Mouse (Mus musculus) liver, embryonic 13.5 days (tissue): ENCODE data around the gene Myo6. TPM values are rescaled to one million over a fixed set of nuclear protein-coding genes. Genes with fewer than 3 reads are reported as not detected.

ENCODE experiments used
- ATAC-seq: fragments of 200-750 bp; cut with Nextera tagmentation; 2 replicates; pipeline ENCODE4 v1.8.0; 2017; ENCODE audit warnings: low read depth, mild to moderate bottlenecking, moderate number of reproducible peaks, moderate library complexity
- DNase-seq: peaks from one replicate; pipeline ENCODE4 v3.0.0; 2022
- H3K27ac ChIP-seq: fragments of 300-500 bp; sonication (generic); 2 replicates; pipeline ENCODE4 v1.5.1; 2015; ENCODE audit warnings: moderate library complexity, mild to moderate bottlenecking, inconsistent platforms
- H3K27me3 ChIP-seq: fragments of 300-500 bp; sonication (generic); 2 replicates; pipeline ENCODE4 v1.6.1; 2015; ENCODE audit warnings: mild to moderate bottlenecking, inconsistent platforms
- H3K36me3 ChIP-seq: fragments of 300-500 bp; sonication (generic); 2 replicates; pipeline ENCODE4 v1.6.1; 2015; ENCODE audit warnings: mild to moderate bottlenecking, inconsistent platforms
- H3K4me1 ChIP-seq: fragments of 300-500 bp; sonication (generic); replicated peaks from 2 replicates; pipeline ENCODE4 v1.6.1; 2015; ENCODE audit warnings: inconsistent platforms
- H3K4me2 ChIP-seq: fragments of 300-500 bp; sonication (generic); 2 replicates; pipeline ENCODE4 v1.6.1; 2015; ENCODE audit warnings: inconsistent platforms, mild to moderate bottlenecking, moderate library complexity
- H3K4me3 ChIP-seq: fragments of 300-500 bp; sonication (generic); replicated peaks from 2 replicates; pipeline ENCODE4 v1.5.1; 2015; ENCODE audit warnings: mild to moderate bottlenecking, inconsistent platforms
- H3K9ac ChIP-seq: fragments of 300-500 bp; sonication (generic); 2 replicates; pipeline ENCODE4 v1.6.1; 2015; ENCODE audit warnings: mild to moderate bottlenecking, inconsistent platforms
- H3K9me3 ChIP-seq: fragments of 300-500 bp; sonication (generic); replicated peaks from 2 replicates; pipeline ENCODE4 v1.6.1; 2016; ENCODE audit warnings: inconsistent platforms
- WGBS: fragments of 180-500 bp; shearing (Covaris S2); methylation state at CpG from one replicate; pipeline ENCODE4 v1.1.7; 2015; ENCODE audit not compliant: insufficient replicate concordance; 5-methylcytosine and 5-hydroxymethylcytosine counted together
- polyA plus RNA-seq: library from polyadenylated mRNA; unstranded; fragments of >200 nt; fragmentation: Nextera tagmentation; extraction: Ambion mirVana; gene quantifications from 2 replicates; pipeline ENCODE4 v1.2.1, GENCODE M21; 2015

The Myo6 gene
- polyA plus RNA-seq, 1 experiment from 2014 or later: 2.7 TPM

DNA sequence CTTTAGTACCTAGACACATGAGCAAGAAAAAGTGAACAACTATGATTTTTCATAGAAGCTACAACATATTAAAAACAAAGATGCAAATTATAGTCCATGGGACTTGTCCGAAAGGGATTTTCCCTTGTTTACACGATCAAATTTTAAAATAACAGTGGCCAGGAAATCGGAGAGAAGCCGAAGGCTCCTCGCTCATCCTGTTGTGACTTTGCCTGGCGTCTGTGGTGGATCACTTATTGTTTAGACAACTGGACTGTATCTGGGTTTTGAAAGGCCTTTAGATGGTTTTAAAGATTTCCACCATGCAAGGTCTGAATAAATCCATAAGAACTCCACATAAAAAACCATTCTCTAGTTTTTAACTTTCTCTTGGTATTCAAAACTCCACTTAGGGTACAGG is 1.6 kb downstream of the Myo6 start:
- H3K36me3 ChIP-seq: no peaks in the 10 kb centered on the region
- H3K27ac ChIP-seq: no peak overlapping the region
- no peak overlapping the region for H3K4me2 ChIP-seq
- peaks cover 11% of the 10 kb centered on the region for H3K27me3 ChIP-seq
- H3K9ac ChIP-seq: no peak overlapping the region
- DNase-seq (no peak), ATAC-seq (no peak)
- no peaks in the 10 kb centered on the region for H3K9me3 ChIP-seq
- no peak overlapping the region for H3K4me3 ChIP-seq
- 56% methylated on average over 6 of the region's 6 CpGs for WGBS
- peaks cover 14% of the 10 kb centered on the region for H3K4me1 ChIP-seq

DNA sequence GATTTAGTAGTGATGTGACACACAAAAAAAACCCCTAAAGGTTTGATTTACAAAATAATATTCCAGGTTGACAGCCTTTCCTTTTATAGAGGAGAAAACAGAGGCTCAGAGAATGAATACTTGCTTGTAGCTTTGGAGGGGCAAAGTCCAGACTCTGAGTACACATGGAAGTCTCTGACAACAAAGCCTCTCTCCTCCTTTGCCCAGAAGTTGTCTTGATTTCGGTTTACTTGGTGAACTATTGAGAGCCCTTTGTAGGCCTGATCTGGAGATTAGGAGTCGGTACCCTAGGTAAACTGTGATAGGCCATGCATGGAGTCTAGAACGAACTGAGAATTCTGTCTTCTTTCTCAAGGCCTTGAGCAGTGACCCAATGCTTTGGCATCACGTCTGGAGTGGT is 2.3 kb downstream of the Myo6 start:
- ATAC-seq (no peak), DNase-seq (no peak)
- no peak overlapping the region for H3K4me3 ChIP-seq
- no peaks in the 10 kb centered on the region for H3K9me3 ChIP-seq
- H3K27ac ChIP-seq: no peak overlapping the region
- H3K4me1 ChIP-seq: peaks cover 14% of the 10 kb centered on the region
- H3K9ac ChIP-seq: no peak overlapping the region
- peaks cover 11% of the 10 kb centered on the region; the same call in 1 of the 2 replicates for H3K27me3 ChIP-seq
- H3K4me2 ChIP-seq: no peak overlapping the region
- H3K36me3 ChIP-seq: no peaks in the 10 kb centered on the region
- WGBS: 56% methylated on average over 4 of the region's 4 CpGs

DNA sequence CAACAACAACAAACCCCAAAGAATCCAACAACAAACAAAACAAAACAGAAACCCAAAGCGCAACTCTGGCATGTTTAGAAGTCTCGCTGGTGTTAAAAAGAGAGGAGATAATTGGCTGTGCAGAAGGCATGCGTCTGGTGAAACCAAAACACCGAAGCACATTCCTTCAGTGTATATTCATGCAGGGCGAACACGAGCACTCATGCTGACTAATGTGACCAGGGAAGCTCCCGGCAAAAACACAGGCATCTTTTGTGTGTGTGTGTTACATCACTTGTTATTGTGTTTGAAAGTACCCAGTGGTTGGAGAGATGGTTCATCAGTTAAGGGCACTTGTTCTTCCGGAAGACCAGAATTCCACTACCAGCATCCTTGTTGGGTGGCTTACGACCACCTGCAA is 4.7 kb downstream of the Myo6 start:
- H3K36me3 ChIP-seq: no peaks in the 10 kb centered on the region
- H3K27me3 ChIP-seq: no peaks in the 10 kb centered on the region
- DNase-seq: no peak
- no peak overlapping the region for H3K9ac ChIP-seq
- H3K4me2 ChIP-seq: no peak overlapping the region
- ATAC-seq: no peak
- H3K4me3 ChIP-seq: no peak overlapping the region
- no peak overlapping the region for H3K27ac ChIP-seq
- no peaks in the 10 kb centered on the region for H3K9me3 ChIP-seq
- peaks cover 7% of the 10 kb centered on the region for H3K4me1 ChIP-seq
- 80% methylated on average over 9 of the region's 9 CpGs for WGBS

DNA sequence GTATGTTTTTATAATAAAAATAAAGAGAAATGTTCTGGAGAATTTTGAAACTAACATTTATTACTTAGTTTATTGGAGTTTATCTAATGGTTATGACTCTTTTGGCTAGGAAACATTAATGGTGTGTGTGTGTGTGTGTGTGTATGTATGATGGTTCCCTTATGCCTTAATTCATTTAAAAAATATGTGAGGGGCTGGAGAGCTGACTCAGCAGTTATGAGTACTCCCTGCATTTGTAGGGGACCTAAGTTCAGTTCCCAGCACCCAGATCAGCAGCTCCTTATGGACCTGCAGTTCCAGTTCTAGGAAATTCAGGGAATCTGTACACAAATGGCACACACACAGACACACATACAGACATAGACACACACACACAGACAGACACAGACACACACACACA is 6.4 kb downstream of the Myo6 start:
- Histone ChIP-seq H3K9ac (no peak overlapping the region), H3K4me3 (no peak overlapping the region), H3K27ac (no peak overlapping the region), H3K4me1 (no peaks in the 10 kb centered on the region), H3K36me3 (no peaks in the 10 kb centered on the region), H3K4me2 (no peak overlapping the region), H3K27me3 (no peaks in the 10 kb centered on the region), H3K9me3 (no peaks in the 10 kb centered on the region)
- DNase-seq: no peak
- no peak for ATAC-seq

DNA sequence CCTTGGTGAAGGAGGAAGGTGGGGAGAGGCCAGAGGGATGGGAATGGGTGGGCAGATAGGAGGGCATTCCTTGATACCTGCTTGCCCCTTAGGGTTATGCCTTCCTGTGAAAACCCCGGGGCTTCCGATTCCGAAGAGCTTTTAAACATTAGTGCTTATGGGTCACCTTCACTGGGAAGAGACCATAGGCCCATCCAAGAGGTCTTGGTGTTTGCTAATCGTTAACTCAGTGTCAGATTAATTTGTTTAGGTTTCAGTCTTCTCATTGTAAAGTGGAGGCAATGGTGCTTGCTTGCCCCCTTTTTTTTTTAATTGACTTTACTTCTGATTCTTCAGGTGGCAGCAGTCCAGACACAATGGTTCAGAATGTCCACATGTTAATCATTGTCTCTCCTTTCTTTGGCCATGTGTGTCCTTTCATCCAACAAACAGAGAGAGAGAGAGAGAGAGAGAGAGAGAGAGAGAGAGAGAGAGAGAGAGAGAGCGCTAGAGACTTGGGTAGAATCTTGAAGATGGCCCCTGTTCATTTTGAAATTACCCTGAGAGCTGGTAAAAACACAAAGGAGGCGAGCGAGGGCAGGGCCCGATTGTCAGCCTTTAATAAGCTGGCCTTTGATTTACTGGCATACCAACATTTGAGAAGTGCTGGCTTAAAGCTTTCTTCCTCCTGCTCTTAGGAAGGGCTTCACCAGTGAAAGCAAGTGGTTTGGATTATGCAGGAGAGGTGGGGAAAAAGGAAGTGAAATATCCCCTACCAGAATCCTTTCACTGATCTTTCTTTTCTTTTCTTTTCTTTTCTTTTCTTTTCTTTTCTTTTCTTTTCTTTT is 7.8 kb downstream of the Myo6 start:
- DNase-seq: no peak
- H3K36me3 ChIP-seq: no peaks in the 10 kb centered on the region
- no peak overlapping the region for H3K4me2 ChIP-seq
- no peak overlapping the region for H3K4me3 ChIP-seq
- H3K27ac ChIP-seq: no peak overlapping the region
- H3K9me3 ChIP-seq: no peaks in the 10 kb centered on the region
- 71% methylated on average over 8 of the region's 8 CpGs for WGBS
- no peaks in the 10 kb centered on the region for H3K27me3 ChIP-seq
- no peak for ATAC-seq
- H3K4me1 ChIP-seq: peaks cover 7% of the 10 kb centered on the region; the same call in 1 of the 2 replicates
- no peak overlapping the region for H3K9ac ChIP-seq

DNA sequence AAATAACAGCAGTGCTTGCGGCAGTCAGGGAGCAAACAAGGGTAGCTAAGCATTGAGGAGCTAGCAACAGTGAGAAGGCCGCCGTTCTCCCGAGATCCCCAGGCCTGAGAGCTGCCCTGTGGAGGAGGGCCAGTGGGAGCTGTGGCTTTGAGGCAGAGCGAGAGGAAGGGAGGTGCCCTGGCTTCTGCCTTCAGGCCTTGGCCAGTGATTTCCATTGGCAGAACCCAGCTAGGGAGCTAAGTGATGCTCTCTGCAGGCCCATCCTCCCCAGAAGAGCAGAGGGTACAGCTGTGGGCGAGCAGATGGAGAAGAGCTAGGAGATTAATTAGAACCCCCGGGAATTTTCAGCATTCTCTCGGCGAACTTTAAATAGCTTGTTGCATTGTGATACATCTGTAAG is 8.8 kb downstream of the Myo6 start:
- Histone ChIP-seq H3K36me3 (no peaks in the 10 kb centered on the region), H3K9ac (no peak overlapping the region), H3K27ac (no peak overlapping the region), H3K9me3 (no peaks in the 10 kb centered on the region), H3K4me2 (no peak overlapping the region), H3K4me3 (no peak overlapping the region), H3K4me1 (peaks cover 7% of the 10 kb centered on the region; the same call in 1 of the 2 replicates), H3K27me3 (no peaks in the 10 kb centered on the region)
- 70% methylated on average over 9 of the region's 9 CpGs for WGBS
- DNase-seq (no peak), ATAC-seq (no peak)

DNA sequence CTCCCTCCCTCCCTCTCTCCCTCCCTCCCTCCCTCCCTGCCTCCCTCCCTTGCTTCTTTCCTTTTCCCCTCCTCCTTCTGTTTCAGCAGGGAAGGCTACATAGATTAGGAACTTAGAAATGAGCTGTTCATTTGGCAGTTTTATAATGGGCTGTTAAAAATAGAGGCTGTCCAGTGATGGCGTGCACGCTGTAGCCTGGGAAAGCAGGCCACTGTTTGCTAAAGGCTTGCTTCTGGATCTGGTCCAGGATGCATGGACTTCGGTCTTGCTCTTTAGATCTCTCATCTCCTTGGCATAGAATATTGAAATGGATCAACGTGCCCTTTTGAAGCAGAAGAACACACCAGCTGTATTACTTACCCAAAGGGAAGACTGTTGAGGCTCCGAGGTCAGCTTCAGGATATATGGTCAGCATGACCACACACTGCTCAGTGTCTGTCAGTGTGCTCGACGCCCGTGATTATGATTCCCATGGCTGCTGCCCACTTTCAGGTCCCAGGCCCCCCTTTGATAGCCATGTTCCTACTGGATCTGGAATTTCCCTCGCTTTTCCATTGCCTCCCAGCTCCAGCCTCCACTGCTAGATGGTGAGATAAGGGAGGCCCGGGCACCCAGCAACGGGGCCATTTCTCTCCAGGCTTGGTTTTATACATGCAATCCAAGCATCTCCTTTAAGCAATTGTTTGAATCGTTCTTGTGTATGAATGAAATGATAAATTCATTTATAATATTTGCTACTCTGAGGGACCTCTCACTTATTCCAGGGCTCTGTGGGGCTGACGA is 12.1 kb downstream of the Myo6 start:
- H3K4me2 ChIP-seq: no peak overlapping the region
- no peaks in the 10 kb centered on the region for H3K36me3 ChIP-seq
- H3K27ac ChIP-seq: no peak overlapping the region
- DNase-seq: no peak
- peaks cover 7% of the 10 kb centered on the region; the same call in 1 of the 2 replicates for H3K4me1 ChIP-seq
- no peak overlapping the region for H3K4me3 ChIP-seq
- no peak for ATAC-seq
- no peak overlapping the region for H3K9ac ChIP-seq
- WGBS: 63% methylated on average over 13 of the region's 13 CpGs
- no peaks in the 10 kb centered on the region for H3K27me3 ChIP-seq
- no peaks in the 10 kb centered on the region for H3K9me3 ChIP-seq

DNA sequence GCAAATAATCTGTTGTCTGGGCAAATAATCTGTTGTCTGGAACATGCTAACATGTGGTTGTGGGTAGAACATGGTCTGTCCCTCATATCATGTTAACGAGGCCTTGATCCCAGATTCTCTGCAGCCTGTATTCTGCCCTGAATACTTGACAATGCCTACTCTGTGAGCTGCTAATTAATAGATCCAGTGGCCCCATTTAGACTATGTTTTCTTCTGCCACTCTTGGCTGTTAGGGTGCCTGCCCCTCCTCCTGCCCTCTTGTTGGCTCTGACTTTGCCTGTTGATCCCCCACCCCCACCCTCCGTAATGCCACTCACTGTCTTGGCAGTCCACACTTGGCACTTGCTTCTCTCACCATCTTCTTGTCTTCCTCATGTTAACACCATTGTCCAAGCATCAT is 13.8 kb downstream of the Myo6 start:
- Histone ChIP-seq H3K4me2 (no peak overlapping the region), H3K27me3 (no peaks in the 10 kb centered on the region), H3K36me3 (no peaks in the 10 kb centered on the region), H3K4me1 (peaks cover 7% of the 10 kb centered on the region; the same call in 1 of the 2 replicates), H3K4me3 (no peak overlapping the region), H3K9ac (no peak overlapping the region), H3K27ac (no peak overlapping the region), H3K9me3 (no peaks in the 10 kb centered on the region)
- ATAC-seq (no peak), DNase-seq (no peak)
- 73% methylated on average over 2 of the region's 2 CpGs for WGBS

DNA sequence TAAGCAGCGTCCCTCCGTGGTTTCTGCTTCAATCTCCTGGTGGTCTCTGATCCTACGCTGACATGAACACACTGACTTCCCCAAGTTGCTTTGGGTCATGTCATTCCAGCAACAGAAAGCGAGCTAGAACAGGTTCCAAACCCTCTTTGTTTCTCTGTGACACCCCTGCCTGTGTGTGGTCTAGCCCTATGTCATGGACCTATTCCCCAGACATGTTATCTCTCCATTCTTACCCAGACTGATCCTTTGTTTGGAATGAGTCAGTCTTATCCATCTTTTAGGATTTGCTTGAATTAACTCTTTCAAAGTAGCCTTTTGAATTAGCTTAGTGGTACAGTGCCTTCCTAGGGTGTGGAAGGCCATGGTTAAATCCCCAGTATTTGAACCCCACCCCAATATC is 14.9 kb downstream of the Myo6 start:
- Histone ChIP-seq H3K4me2 (no peak overlapping the region), H3K27me3 (no peaks in the 10 kb centered on the region), H3K9ac (no peak overlapping the region), H3K27ac (no peak overlapping the region), H3K9me3 (no peaks in the 10 kb centered on the region), H3K4me1 (peaks cover 7% of the 10 kb centered on the region; the same call in 1 of the 2 replicates), H3K4me3 (no peak overlapping the region), H3K36me3 (no peaks in the 10 kb centered on the region)
- 42% methylated on average over 4 of the region's 4 CpGs for WGBS
- DNase-seq (no peak), ATAC-seq (no peak)

DNA sequence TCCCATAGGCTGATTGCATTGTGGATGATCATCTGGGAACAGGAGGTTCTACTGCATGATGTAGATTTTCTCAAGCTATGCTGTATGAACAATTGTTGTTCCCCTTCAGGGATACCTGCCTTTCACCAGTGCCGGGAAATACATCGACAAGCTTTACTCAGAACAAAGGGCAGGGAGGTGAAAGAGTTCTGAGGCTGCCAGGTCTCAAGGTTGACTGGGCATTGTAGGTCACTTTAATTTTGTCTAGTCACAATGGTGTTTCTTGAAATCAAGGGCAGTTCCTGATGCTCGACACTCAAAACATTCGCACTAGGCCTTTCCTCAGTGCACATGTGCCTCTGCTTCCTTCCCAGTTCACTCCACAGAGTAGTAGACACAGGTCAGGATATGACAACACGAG is 15.9 kb downstream of the Myo6 start:
- DNase-seq (no peak), ATAC-seq (no peak)
- Histone ChIP-seq H3K9me3 (no peaks in the 10 kb centered on the region), H3K4me2 (no peak overlapping the region), H3K4me3 (no peak overlapping the region), H3K36me3 (no peaks in the 10 kb centered on the region), H3K27me3 (no peaks in the 10 kb centered on the region), H3K9ac (no peak overlapping the region), H3K27ac (no peak overlapping the region), H3K4me1 (peaks cover 7% of the 10 kb centered on the region; the same call in 1 of the 2 replicates)
- 67% methylated on average over 5 of the region's 5 CpGs for WGBS

DNA sequence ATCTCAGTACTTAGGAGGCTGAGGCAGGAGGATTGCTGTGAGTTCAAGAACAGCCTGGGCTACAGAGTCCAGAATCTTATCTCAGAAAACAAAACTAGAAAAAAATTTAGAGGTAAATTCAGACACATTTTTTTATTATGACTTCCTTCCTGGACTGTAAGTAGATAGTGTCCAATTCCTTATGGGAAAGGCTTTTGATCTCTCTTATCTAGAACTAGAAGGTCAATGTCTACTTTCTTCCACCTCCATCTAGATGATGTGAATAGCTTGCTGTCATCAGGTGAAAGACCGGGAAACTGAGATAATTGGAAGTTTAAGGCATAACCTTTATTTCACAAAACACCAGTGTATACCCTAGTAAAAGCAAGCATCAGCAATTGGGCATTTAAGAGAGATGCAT is 16.9 kb downstream of the Myo6 start:
- ATAC-seq (no peak), DNase-seq (no peak)
- H3K4me2 ChIP-seq: no peak overlapping the region
- H3K4me1 ChIP-seq: peaks cover 6% of the 10 kb centered on the region; the same call in 1 of the 2 replicates
- no peaks in the 10 kb centered on the region for H3K27me3 ChIP-seq
- H3K9me3 ChIP-seq: no peaks in the 10 kb centered on the region
- no peaks in the 10 kb centered on the region for H3K36me3 ChIP-seq
- no peak overlapping the region for H3K4me3 ChIP-seq
- no peak overlapping the region for H3K9ac ChIP-seq
- no peak overlapping the region for H3K27ac ChIP-seq
- WGBS: 55% methylated on average over 1 of the region's 1 CpGs
